Mouse (Mus musculus) erythroblast, embryonic 14.5 days (primary cell): ENCODE data around the gene Armt1.

Source experiments
- GATA1 ChIP-seq: IDR thresholded peaks from 2 replicates; pipeline ENCODE4 v1.6.1; 2012; ENCODE audit warnings: low read length, inconsistent platforms, mixed read lengths
- TAL1 ChIP-seq: IDR thresholded peaks from 3 replicates; pipeline ENCODE4 v1.6.1; 2012; ENCODE audit warnings: low read length, inconsistent platforms, mixed read lengths

- TF ChIP-seq TAL1 (no peak), GATA1 (no peak)
Observed at GRCm38 (mm10) chr10:4388384-4388745, 43.9 kb upstream of the Armt1 start.
